Mouse (Mus musculus) E14TG2a.4 (cell line): ENCODE measurements around the gene Cdk17.

Source experiments
- CTCF ChIP-seq: conservative IDR thresholded peaks from 2 replicates; pipeline ENCODE4 v1.5.1; 2014; ENCODE audit warnings: low read length
- POU5F1 ChIP-seq: IDR thresholded peaks from 2 replicates; pipeline ENCODE4 v1.6.1; 2014; ENCODE audit warnings: low read length, borderline replicate concordance

DNA sequence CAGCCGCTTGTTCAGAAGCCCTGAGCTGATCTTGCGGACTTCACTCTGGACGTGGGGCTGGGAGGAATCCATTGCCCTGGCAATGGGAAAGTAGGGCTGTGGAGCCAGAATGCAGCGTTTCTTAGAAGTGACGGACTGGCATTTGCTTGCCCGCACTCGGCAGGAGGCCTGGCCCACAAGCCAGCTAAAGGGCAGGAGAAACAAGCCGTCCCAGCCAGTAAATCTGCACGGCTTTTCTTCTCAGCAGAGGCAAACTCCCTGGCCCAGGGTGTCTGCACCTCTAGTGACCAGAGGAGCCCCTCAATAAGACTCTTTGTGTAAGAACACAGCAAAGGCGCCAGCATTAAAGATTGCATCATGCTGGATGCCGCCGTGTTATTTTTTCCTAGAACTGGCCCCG is 94.6 kb downstream of the Cdk17 start:
- TF ChIP-seq CTCF = no peak
- TF ChIP-seq POU5F1 = no peak
